ENCODE assay signal across 11 mouse cellular contexts in the genomic region with DNA sequence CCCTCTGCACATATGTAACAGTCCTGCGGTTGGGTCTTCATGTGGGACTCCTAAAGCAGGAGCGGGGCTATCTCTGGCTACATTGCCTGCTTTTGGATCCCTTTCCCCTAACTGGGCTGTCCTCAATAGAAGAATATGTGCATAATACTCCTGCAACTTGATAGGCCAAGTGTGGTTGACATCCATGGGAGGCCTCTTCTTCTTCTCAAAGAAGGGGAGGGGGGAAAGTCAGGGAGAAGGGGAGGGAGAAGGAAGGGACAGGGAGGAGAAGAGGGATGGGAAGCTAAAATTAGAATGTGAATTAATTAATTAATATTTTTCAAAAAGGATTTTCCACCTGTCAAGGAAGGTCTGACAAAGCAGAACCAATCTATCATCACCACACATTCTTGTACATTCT.
DNase-seq lines count a peak whose midpoint lies in the region; ATAC-seq and TF ChIP-seq lines count a peak whose summit lies in the region.
"Had no signal": no experiment of that assay in that cellular context is flagged by ENCODE, and none has a peak within 500 bp of the region (broad histone marks: within the 10 kb centered on the region; RNA-seq: fewer than 3 reads in every experiment).

No protein-coding gene starts in this region.

- no peak overlapping the region for H3K9ac ChIP-seq in intestine, embryonic 14.5 days (ENCODE audit: low read length)
- H3K9ac ChIP-seq in intestine, embryonic 16.5 days (ENCODE audit: low read depth, low read length): no peak overlapping the region
- H3K9ac ChIP-seq in midbrain, embryonic 14.5 days (replicated peaks; ENCODE audit: low read length): no peak overlapping the region
- H3K9ac ChIP-seq: embryonic facial prominence, embryonic 13.5 days had no signal

- TF ChIP-seq CTCF in bone marrow, adult 2 months (IDR thresholded peaks at IDR 0.05; ENCODE audit: control insufficient read depth, insufficient read depth, low read length): no peak

- no peaks in the 10 kb centered on the region; the same call in 1 of the 2 replicates for H3K4me1 ChIP-seq in intestine, embryonic 14.5 days (replicated peaks; ENCODE audit: control insufficient read depth, insufficient read depth, low read length)
- H3K4me1 ChIP-seq in intestine, embryonic 16.5 days (ENCODE audit: control insufficient read depth, insufficient read depth, low read length): no peaks in the 10 kb centered on the region
- H3K4me1 ChIP-seq in bone marrow, adult 2 months (ENCODE audit: control insufficient read depth, insufficient read depth, low read length): peaks cover 4% of the 10 kb centered on the region
- H3K4me1 ChIP-seq in hindbrain, embryonic 10.5 days (replicated peaks): peaks cover 28% of the 10 kb centered on the region
- H3K4me1 ChIP-seq in midbrain, embryonic 14.5 days (ENCODE audit: control insufficient read depth, insufficient read depth, low read length): peaks cover 11% of the 10 kb centered on the region; the same call in 1 of the 2 replicates

- no peaks in the 10 kb centered on the region for H3K9me3 ChIP-seq in intestine, embryonic 14.5 days (ENCODE audit: control insufficient read depth, low read length)
- no peaks in the 10 kb centered on the region; the same call in 1 of the 2 replicates for H3K9me3 ChIP-seq in intestine, embryonic 16.5 days (ENCODE audit: control insufficient read depth, low read length)
- no peaks in the 10 kb centered on the region for H3K9me3 ChIP-seq in hindbrain, embryonic 10.5 days
- no peaks in the 10 kb centered on the region for H3K9me3 ChIP-seq in midbrain, embryonic 14.5 days (ENCODE audit: control insufficient read depth, low read length)
- H3K9me3 ChIP-seq: embryonic facial prominence, embryonic 13.5 days had no signal

- 94% methylated on average over 2 of the region's 2 CpGs for WGBS in intestine, embryonic 14.5 days
- 97% methylated on average over 2 of the region's 2 CpGs for WGBS in intestine, embryonic 16.5 days
- WGBS in bone marrow, adult 2 months: 88% methylated on average over 2 of the region's 2 CpGs
- 97% methylated on average over 2 of the region's 2 CpGs for WGBS in hindbrain, embryonic 10.5 days
- 95% methylated on average over 2 of the region's 2 CpGs for WGBS in midbrain, embryonic 14.5 days

- DNase-seq in intestine, embryonic 14.5 days (ENCODE audit: low spot score): no peak
- no peak for DNase-seq in hindbrain, embryonic 10.5 days (ENCODE audit: low spot score)
- DNase-seq in midbrain, embryonic 14.5 days: no peak
- no peak for DNase-seq in heart, postnatal 14 days
- DNase-seq in ovary, adult 18-20 months (ENCODE audit: low spot score): no peak
- no peak for DNase-seq in adrenal gland, adult 8-10 months
- DNase-seq: heart, adult 2 months; lung, adult 18-20 months had no signal

- no peak overlapping the region for H3K4me3 ChIP-seq in intestine, embryonic 14.5 days (ENCODE audit: low read depth, low read length)
- no peak overlapping the region for H3K4me3 ChIP-seq in intestine, embryonic 16.5 days (ENCODE audit: low read length)
- peak overlapping the region; percentile 9 for H3K4me3 ChIP-seq in bone marrow, adult 2 months (replicated peaks; ENCODE audit: control insufficient read depth, low read depth, low read length)
- 0 out of 2 replicates have a peak overlapping the region, but pooled peaks have one; percentile 9 for H3K4me3 ChIP-seq in hindbrain, embryonic 10.5 days
- H3K4me3 ChIP-seq in midbrain, embryonic 14.5 days (replicated peaks; ENCODE audit: low read depth, low read length): no peak overlapping the region
- H3K4me3 ChIP-seq: embryonic facial prominence, embryonic 13.5 days; heart, adult 2 months had no signal

- intact Hi-C loops in heart, postnatal 14 days (cut with DNase I): no loop called here

- no peak for TF ChIP-seq POLR2A in bone marrow, adult 2 months (IDR thresholded peaks at IDR 0.05; ENCODE audit: borderline replicate concordance, control insufficient read depth, low read depth, low read length)

- no peak for ATAC-seq in intestine, embryonic 14.5 days (replicated peaks; ENCODE audit: low FRiP score, low TSS enrichment, low read depth)
- ATAC-seq in intestine, embryonic 16.5 days: no peak; the same call in 1 of the 2 replicates
- ATAC-seq in midbrain, embryonic 14.5 days (ENCODE audit: low FRiP score, low TSS enrichment): peak; percentile 59

- H3K4me2 ChIP-seq in intestine, embryonic 14.5 days (ENCODE audit: low read length): no peak overlapping the region
- no peak overlapping the region for H3K4me2 ChIP-seq in intestine, embryonic 16.5 days (ENCODE audit: low read depth, low read length)
- H3K4me2 ChIP-seq in midbrain, embryonic 14.5 days (ENCODE audit: low read length): peak overlapping the region; percentile 16; the same call in 1 of the 2 replicates
- H3K4me2 ChIP-seq: embryonic facial prominence, embryonic 13.5 days had no signal

- no peaks in the 10 kb centered on the region for H3K36me3 ChIP-seq in intestine, embryonic 14.5 days (ENCODE audit: control insufficient read depth, insufficient read depth, low read length)
- no peaks in the 10 kb centered on the region for H3K36me3 ChIP-seq in intestine, embryonic 16.5 days (ENCODE audit: control insufficient read depth, insufficient read depth, low read length)
- peaks cover 9% of the 10 kb centered on the region; the same call in 1 of the 2 replicates for H3K36me3 ChIP-seq in hindbrain, embryonic 10.5 days
- H3K36me3 ChIP-seq in midbrain, embryonic 14.5 days (ENCODE audit: control insufficient read depth, insufficient read depth, low read length): 0 out of 2 replicates have a peak, but pooled peaks cover 7% of the 10 kb centered on the region
- H3K36me3 ChIP-seq: embryonic facial prominence, embryonic 13.5 days had no signal

- H3K27ac ChIP-seq in intestine, embryonic 14.5 days (ENCODE audit: low read depth): peak overlapping the region; percentile 59; the same call in 1 of the 2 replicates
- no peak overlapping the region for H3K27ac ChIP-seq in intestine, embryonic 16.5 days (ENCODE audit: low read length)
- H3K27ac ChIP-seq in bone marrow, adult 2 months (ENCODE audit: control insufficient read depth, insufficient read depth, low read depth, low read length, poor library complexity): no peak overlapping the region
- H3K27ac ChIP-seq in hindbrain, embryonic 10.5 days: peak overlapping the region; percentile 88
- H3K27ac ChIP-seq in midbrain, embryonic 14.5 days (replicated peaks; ENCODE audit: low read depth, low read length): peak overlapping the region; percentile 85
- H3K27ac ChIP-seq: heart, adult 2 months had no signal

- H3K27me3 ChIP-seq in intestine, embryonic 14.5 days (replicated peaks; ENCODE audit: control insufficient read depth, insufficient read depth, low read length): no peaks in the 10 kb centered on the region
- no peaks in the 10 kb centered on the region for H3K27me3 ChIP-seq in intestine, embryonic 16.5 days (replicated peaks; ENCODE audit: control insufficient read depth, insufficient read depth, low read length)
- no peaks in the 10 kb centered on the region for H3K27me3 ChIP-seq in hindbrain, embryonic 10.5 days (ENCODE audit: insufficient read depth, poor library complexity, severe bottlenecking)
- no peaks in the 10 kb centered on the region for H3K27me3 ChIP-seq in midbrain, embryonic 14.5 days (ENCODE audit: control insufficient read depth, insufficient read depth, low read length)
- H3K27me3 ChIP-seq: embryonic facial prominence, embryonic 13.5 days had no signal

Comparison
In these comparisons a context has a peak if more than half of its experiments do, and no peak if none do; other contexts are left out.
1. H3K27ac ChIP-seq: peak in intestine, embryonic 14.5 days (single experiment), hindbrain, embryonic 10.5 days (single experiment) and midbrain, embryonic 14.5 days (single experiment); none in intestine, embryonic 16.5 days (single experiment) and bone marrow, adult 2 months (single experiment).
2. H3K4me3 ChIP-seq: peak in bone marrow, adult 2 months (single experiment) and hindbrain, embryonic 10.5 days (single experiment); none in intestine, embryonic 14.5 days (single experiment), intestine, embryonic 16.5 days (single experiment) and midbrain, embryonic 14.5 days (single experiment).